Mouse (Mus musculus) c-Kit-positive CD71-negative TER-119-negative erythroid progenitor cells, embryonic 14.5 days (primary cell): ENCODE results near the gene Jag2.

ENCODE experiments used
- DNase-seq: peaks from one replicate; pipeline ENCODE4 v3.0.0-alpha.2; 2013; ENCODE audit warnings: low read depth

Jag2 gene

DNA sequence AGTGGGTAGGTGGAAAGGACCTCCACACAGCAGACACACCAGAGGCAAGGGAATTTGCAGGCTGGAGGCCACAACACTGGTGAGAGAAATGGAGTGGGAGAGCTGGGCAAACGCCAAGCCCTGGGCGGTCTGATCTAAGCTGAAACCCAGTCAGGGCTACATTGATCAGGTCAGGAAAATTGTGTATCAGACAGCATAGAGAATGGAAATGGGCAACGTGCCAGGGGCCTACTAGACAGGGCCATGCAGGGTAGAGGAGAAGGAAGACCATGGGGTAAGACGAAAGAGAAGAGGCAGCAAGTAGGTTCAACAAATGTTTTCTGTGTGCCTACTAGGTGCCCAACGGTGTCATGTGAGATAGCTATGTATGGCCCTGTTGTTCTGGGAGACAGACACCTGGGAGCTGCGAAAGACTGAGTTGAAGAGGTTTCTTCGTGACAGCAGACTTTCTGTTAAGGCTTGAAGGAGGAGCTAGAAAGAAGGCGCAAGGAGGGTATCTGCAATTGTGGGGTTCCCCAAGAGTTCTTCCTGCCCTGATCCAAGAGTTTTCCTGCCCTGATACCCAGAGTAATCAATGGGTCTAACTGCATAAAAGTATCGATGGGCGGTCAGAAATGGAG lies 11.7 kb upstream of the Jag2 start:
- no peak for DNase-seq

DNA sequence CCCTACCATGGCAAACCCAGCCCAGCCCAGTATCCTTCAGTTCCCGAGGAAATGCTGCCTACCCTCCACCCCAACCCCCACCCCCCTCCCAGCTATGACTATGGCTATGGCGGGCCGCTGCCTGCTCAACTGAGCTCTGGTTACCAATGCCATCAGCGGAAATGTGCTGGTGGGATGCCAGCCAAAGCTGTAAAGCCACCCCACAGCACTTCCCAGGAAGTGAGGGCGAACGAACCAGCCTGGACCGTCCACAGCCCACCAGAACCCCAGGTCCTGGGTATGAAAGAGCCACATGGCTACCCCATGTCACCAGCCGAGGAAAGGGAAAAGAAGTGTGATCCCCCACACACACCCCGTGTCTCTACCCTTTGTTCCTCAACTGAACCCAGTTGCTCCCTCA lies 11.1 kb upstream of the Jag2 start:
- DNase-seq = no peak

- no peak for DNase-seq
Observed at GRCm38 (mm10) chr12:112940238-112940637, 10.7 kb upstream of the Jag2 start.

- DNase-seq = no peak
Observed at GRCm38 (mm10) chr12:112938873-112939565, 9.4 kb upstream of the Jag2 start.

DNA sequence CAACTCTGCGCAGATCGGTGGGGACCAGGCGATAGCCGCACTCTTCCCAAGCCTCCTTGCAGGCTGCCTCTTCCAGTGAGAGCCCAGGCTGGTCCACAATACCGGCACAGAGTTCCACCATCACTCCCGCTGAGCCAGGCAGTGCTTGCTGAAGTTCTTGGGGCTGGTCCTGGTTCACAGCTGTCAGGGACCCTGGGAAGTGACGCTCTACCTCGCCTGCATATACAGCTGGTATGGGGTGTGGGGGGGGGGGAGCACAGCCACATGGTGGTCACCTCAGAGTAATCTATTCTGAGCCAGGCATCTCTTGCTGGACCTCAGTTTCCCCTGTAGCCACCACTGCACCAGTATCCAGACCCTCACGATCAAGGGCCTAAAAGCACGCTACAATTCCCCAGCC lies 8.8 kb upstream of the Jag2 start:
- DNase-seq = no peak

DNA sequence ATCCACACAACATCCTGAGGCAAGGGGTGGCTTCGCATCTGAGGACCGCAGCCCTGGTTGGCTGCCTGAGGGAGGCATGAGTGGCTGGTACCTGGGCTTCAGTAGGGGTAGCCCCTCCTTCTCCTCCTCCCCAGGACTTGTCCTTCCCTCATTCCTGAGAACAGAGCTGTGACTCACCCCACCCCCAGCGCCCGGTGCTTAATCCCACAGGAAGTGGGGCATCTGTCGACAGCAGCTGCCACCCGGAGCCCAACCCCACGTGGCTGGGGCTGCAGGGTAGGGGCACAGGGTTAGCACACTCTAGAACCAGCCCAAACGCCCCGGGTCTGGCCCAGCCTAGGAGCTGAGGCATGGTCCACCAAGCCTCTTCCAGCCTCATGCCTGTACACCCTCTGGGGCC lies 8.3 kb upstream of the Jag2 start:
- DNase-seq = no peak

DNA sequence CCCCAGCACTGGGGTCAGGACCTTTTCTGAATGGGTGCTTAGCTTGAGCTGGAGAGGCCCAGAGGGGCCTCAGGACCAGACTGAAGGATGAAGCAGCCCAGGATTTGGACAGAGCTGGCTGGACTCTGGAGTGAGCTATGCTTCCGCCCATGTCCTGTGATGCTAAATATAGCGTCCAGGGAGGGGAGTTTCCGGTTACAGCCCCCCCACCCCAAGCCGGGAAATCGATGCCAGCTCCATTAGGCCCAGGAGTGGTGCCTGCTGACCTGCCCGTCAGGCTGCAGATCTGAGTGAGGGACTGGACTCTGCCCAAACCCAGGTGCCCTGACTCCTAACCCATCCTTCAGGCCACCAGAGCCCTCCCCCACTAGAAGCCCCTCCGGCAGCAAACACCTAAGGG lies 3.1 kb upstream of the Jag2 start:
- no peak for DNase-seq

DNA sequence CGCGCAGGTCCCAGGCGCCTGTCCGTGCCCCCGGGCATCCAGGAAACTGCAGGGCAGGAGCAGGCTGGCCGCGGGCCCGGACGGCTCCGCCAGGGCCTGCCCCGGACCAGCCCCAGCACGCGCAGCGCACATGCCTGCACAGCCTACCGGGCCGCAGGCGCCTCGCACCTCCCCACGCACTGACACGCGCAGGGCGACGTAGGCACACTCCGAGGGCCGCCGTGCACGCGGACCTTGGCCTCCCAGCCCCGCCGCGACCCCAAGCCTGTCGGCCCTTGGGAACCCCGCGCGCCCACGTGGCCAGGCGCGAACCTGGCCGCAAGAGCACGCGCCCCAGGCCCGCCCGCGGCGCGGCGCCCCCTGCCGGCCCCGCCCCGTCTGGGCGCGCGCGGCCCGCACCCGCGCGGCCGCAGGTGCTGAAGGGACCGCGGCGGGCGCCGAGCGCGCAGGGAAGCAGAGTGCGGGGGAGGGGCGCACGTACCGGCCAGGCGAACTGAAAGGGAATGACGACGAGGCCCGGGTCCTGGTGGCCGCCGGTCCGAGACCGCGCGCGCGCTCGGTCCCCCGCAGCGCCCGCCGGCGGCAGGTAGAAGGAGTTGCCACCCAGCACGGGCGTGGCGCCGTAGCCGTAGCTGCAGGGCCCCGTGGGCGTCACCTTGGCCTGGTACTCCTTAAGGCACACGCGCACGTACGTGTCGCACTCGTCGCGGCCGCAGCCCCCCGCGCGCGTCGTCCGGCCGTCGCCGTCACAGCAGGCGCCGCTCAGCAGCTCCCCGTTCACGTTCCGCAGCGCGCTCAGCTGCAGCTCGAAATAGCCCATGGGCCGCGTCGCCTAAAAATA lies 955 bp downstream of the Jag2 start:
- DNase-seq = no peak

- no peak for DNase-seq
Observed at GRCm38 (mm10) chr12:112927265-112927664, 2.3 kb downstream of the Jag2 start.

- DNase-seq = no peak
Observed at GRCm38 (mm10) chr12:112925950-112926349, 3.6 kb downstream of the Jag2 start.

- no peak for DNase-seq
Observed at GRCm38 (mm10) chr12:112922541-112922940, 7.0 kb downstream of the Jag2 start.

DNA sequence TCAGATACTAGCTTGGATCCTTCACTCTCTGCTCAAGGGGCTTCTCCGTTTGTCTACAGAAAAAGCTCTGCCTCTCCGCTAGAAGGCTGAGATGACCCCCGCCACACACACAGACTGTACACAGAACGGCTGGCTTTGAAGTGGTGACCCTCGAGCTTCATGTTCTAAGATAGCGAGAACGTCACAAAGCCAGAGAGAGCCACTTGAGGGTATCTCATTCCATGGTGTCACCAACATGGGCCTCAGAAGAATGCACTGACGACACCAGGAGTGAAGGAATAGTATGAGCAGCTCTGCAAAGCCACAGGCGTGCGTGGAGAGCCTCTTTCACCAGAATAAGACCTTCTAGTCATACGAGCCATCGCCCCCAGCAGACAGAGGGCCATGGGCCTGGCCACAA lies 8.1 kb downstream of the Jag2 start:
- no peak for DNase-seq

DNA sequence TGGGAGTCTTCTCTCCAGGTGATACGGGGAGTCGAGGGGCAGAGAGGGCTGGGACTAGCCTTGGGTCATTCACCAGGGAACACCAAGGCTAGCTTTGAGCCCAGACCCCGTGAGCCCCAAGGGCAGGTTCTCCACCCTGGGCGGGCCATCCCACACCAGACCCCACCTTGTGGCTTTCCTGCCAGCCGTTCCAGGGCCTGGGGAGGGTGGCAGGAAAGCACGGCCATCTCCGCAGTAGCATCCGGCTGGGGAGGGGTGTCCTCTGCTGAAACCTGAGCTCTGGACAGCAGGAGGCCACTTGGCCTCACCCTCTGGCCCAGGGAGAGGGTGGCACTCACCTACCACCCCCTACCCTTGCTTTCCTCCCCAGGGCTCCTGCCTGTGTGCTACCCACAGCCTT lies 11.7 kb downstream of the Jag2 start:
- no peak for DNase-seq

GRCm38 (mm10) chr12:112917486-112917885 lies 12.1 kb downstream of the Jag2 start:
- DNase-seq = no peak

DNA sequence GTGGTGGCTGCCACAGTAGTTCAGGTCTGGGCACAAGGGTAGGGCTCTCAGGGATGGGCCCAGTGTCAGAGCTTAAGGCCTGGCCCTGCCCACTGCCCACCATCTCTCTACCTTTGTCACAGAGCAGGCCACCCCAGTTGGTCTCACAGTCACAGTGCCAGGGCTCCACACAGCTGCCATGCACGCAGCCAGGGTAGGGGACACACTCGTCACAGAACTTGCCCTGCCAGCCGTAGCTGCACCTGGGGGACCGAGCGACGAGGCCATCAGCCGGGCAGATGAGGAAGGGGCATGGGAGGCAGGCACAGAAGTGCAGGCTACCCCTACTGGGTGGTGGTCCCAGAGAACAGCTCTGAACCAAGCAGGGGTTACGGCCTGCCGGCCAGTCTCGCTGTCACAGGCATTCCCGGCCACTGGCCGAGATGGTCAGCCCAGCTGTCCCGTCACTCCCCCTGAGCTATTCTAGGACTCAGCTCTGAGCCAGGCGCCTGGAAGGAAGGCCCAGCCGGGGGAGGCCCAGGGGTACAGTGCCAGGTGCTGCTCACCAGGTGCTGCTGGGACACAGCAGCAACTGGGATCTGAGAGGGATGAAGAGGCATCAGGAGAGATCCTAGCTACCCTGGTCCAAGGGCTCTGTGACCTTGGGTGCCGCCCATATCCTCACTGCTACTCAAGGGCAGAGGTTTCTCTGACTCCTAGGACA lies 12.7 kb downstream of the Jag2 start:
- no peak for DNase-seq

DNA sequence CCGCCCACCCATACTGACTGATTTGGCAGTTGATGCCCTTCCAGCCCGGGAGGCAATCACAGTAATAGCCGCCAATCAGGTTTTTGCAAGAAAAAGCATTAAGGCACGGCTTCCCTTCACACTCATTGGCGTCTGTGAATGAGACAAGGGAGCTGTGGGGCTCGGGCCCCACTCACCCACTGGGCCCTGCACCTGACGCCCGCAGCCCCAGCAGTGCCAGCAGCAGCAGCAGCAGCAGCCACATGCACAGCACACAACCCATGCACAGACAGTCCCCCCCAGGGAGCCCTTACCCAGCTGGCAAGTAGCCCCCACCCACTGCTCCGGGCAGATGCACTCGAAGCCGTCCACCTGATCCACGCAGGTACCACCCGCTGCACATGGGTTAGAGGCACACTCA lies 14.0 kb downstream of the Jag2 start:
- no peak for DNase-seq

DNA sequence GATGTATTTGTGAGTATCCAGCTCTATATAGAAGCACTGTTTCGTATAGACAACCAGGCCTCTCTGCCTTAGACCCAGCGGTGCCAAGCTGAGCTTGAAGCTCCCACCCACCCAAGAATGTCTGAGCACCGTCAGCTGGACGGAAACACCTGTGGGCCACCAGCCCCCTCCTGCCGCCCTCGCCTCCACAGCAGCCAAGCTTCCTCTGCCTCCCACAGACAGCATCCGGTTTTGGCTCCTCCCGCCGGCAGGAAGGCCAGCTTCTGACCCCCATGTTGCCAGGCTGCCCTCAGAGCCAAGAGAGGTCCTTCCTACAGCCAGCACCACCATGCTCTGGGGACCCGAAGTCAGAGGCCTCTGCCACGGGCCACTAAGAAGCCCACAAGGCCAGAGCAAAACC lies 15.0 kb downstream of the Jag2 start:
- DNase-seq = no peak

- DNase-seq = no peak
Observed at GRCm38 (mm10) chr12:112912951-112913745, 16.4 kb downstream of the Jag2 start.

DNA sequence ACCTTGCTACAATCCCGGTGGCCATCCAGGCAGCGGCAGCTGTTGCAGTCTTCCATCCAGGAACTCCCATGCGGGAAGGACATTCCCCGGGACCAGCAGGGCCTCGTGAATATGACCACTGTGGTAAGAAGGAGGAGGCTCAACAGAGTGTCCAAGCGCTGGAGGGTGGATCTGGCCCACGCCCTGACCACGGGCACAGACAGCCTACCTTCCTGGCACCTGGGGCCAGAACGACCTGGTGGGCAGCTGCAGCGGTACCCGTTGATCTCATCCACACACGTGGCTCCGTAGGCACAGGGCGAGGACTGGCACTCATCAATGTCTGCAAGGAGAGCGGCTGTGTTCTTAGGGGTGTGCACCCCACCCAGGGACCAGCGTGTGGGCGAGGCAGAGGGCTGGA lies 17.9 kb downstream of the Jag2 start:
- DNase-seq = no peak

- no peak for DNase-seq
Observed at GRCm38 (mm10) chr12:112908991-112909390, 20.6 kb downstream of the Jag2 start.

GRCm38 (mm10) chr12:112905001-112905400 lies 24.6 kb downstream of the Jag2 start:
- no peak for DNase-seq

GRCm38 (mm10) chr12:112903941-112904340 lies 25.6 kb downstream of the Jag2 start:
- no peak for DNase-seq
